ENCODE assay signal across 8 mouse cellular contexts in genomic region chr4:43875919-43876411, GRCm38 (mm10). TPM values are rescaled to one million over a fixed set of nuclear protein-coding genes. Genes with fewer than 3 reads are reported as not detected.
DNase-seq lines count a peak whose midpoint lies in the region; ATAC-seq and TF ChIP-seq lines count a peak whose summit lies in the region.
"Had no signal": no experiment of that assay in that cellular context is flagged by ENCODE, and none has a peak within 500 bp of the region (broad histone marks: within the 10 kb centered on the region; RNA-seq: fewer than 3 reads in every experiment).

No protein-coding gene starts in this region.

- peaks cover 13% of the 10 kb centered on the region for H3K4me1 ChIP-seq in testis, adult 2 months (ENCODE audit: control insufficient read depth, insufficient read depth, low read length)
- peaks cover 9% of the 10 kb centered on the region for H3K4me1 ChIP-seq in kidney, adult 2 months (ENCODE audit: control insufficient read depth, insufficient read depth, low read length)

- no peak for TF ChIP-seq POLR2A in testis, adult 2 months (IDR thresholded peaks at IDR 0.05; ENCODE audit: control insufficient read depth, low read depth, low read length)
- no peak for TF ChIP-seq POLR2A in kidney, adult 2 months (IDR thresholded peaks at IDR 0.05; ENCODE audit: low read depth, low read length)

- no peak for TF ChIP-seq CTCF in testis, adult 2 months (IDR thresholded peaks at IDR 0.05; ENCODE audit: control insufficient read depth, insufficient read depth, insufficient replicate concordance, low read depth, low read length)
- no peak for TF ChIP-seq CTCF in kidney, adult 2 months (conservative IDR thresholded peaks at IDR 0.05; ENCODE audit: insufficient read depth, insufficient read length, low read depth, low read length)

- no peaks in the 10 kb centered on the region for H3K36me3 ChIP-seq in testis, adult 2 months (ENCODE audit: control insufficient read depth, insufficient read depth, low read length)
- H3K36me3 ChIP-seq in kidney, adult 2 months (ENCODE audit: control insufficient read depth, insufficient read depth, low read length): no peaks in the 10 kb centered on the region

- 1% methylated on average over 20 of the region's 20 CpGs for WGBS in kidney, adult 2 months

- peak; percentile 8; the same call in 1 of the 2 replicates for ATAC-seq in granulocyte monocyte progenitor cell, adult 5-6 weeks (replicated peaks; ENCODE audit: poor library complexity, severe bottlenecking)

- no peak for DNase-seq in testis, postnatal 10 days (ENCODE audit: low spot score)
- peak; percentile 38 to 41 for DNase-seq in cerebellum, adult 18-20 months
- DNase-seq in kidney, adult 2 months: peak; percentile 49
- peak; percentile 23 for DNase-seq in lung, postnatal 14 days
- no peak for DNase-seq in urinary bladder, postnatal 4 days (ENCODE audit: low spot score in 2 of 2)

- peak overlapping the region; percentile 99 for H3K4me3 ChIP-seq in testis, adult 2 months (ENCODE audit: control insufficient read depth, low read depth, low read length)
- peak overlapping the region; percentile 84 for H3K4me3 ChIP-seq in kidney, adult 2 months (ENCODE audit: insufficient read depth, low read depth, low read length)

- H3K27me3 ChIP-seq in testis, adult 2 months (ENCODE audit: control insufficient read depth, insufficient read depth, low read length): no peaks in the 10 kb centered on the region
- H3K27me3 ChIP-seq in kidney, adult 2 months (replicated peaks; ENCODE audit: control insufficient read depth, insufficient read depth, low read length): no peaks in the 10 kb centered on the region

- H3K27ac ChIP-seq in testis, adult 2 months (ENCODE audit: control insufficient read depth, insufficient read depth, low read depth, low read length): peak overlapping the region; percentile 92
- no peak overlapping the region for H3K27ac ChIP-seq in kidney, adult 2 months (ENCODE audit: insufficient read depth, low read depth, low read length)

RNA-seq across cellular contexts. Expression of gene Reck, which starts 0.6 kb away (rescaled TPM):
- polyA plus RNA-seq in testis, adult 2 months (2012; rRNA removed): 7.2 and 7.4 TPM in 2 replicates
- total RNA-seq in granulocyte monocyte progenitor cell, adult 5-6 weeks (2014; fragmentation: Nextera tagmentation): 1.3 and 5.5 TPM in 2 replicates
- 0.22 and 1.4 TPM in 2 replicates for total RNA-seq in granulocyte monocyte progenitor cell, adult 5-6 weeks (2017)
- 8.5 and 10.3 TPM in 2 replicates for polyA plus RNA-seq in kidney, adult 2 months (2012; rRNA removed)

RNA-seq across cellular contexts. Expression of gene Olfr155, which starts 24.6 kb away (rescaled TPM):
- not detected in 2 replicates for polyA plus RNA-seq in testis, adult 2 months (2012; rRNA removed)
- total RNA-seq in granulocyte monocyte progenitor cell, adult 5-6 weeks (2014; fragmentation: Nextera tagmentation): not detected in 2 replicates
- not detected in 2 replicates for total RNA-seq in granulocyte monocyte progenitor cell, adult 5-6 weeks (2017)
- not detected in 2 replicates for polyA plus RNA-seq in kidney, adult 2 months (2012; rRNA removed)
- polyA plus RNA-seq: frontal cortex, adult 2 months had no signal

RNA-seq across cellular contexts. Expression of gene Olfr157, which starts 36.0 kb away (rescaled TPM):
- not detected in 2 replicates for polyA plus RNA-seq in testis, adult 2 months (2012; rRNA removed)
- total RNA-seq in granulocyte monocyte progenitor cell, adult 5-6 weeks (2014; fragmentation: Nextera tagmentation): not detected in 2 replicates
- not detected in 2 replicates for total RNA-seq in granulocyte monocyte progenitor cell, adult 5-6 weeks (2017)
- not detected in 2 replicates for polyA plus RNA-seq in kidney, adult 2 months (2012; rRNA removed)
- polyA plus RNA-seq: frontal cortex, adult 2 months had no signal

RNA-seq across cellular contexts. Expression of gene Olfr156, which starts 52.3 kb away (rescaled TPM):
- polyA plus RNA-seq in testis, adult 2 months (2012; rRNA removed): not detected in 2 replicates
- not detected in 2 replicates for total RNA-seq in granulocyte monocyte progenitor cell, adult 5-6 weeks (2014; fragmentation: Nextera tagmentation)
- total RNA-seq in granulocyte monocyte progenitor cell, adult 5-6 weeks (2017): not detected in 2 replicates
- polyA plus RNA-seq in kidney, adult 2 months (2012; rRNA removed): not detected in 2 replicates
- polyA plus RNA-seq: frontal cortex, adult 2 months had no signal

Comparison
In these comparisons a context has a peak if more than half of its experiments do, and no peak if none do; other contexts are left out.
1. DNase-seq: peak in cerebellum, adult 18-20 months (2 of 2), kidney, adult 2 months (single experiment) and lung, postnatal 14 days (single experiment); none in testis, postnatal 10 days (single experiment) and urinary bladder, postnatal 4 days (0 of 2).